Mouse (Mus musculus): ENCODE results near the gene Gm11011. TPM values are rescaled to one million over a fixed set of nuclear protein-coding genes. Genes with fewer than 3 reads are reported as not detected.

Gene Gm11011
- polyA plus RNA-seq, 1 experiment from 2014 or later = not detected

- WGBS (ENCODE audit: missing documents) = 79% methylated on average over 13 of the region's 13 CpGs
- H3K36me3 ChIP-seq (ENCODE audit: inconsistent target) = no peaks in the 10 kb centered on the region
- H3K27ac ChIP-seq = no peak overlapping the region
- H3K79me2 ChIP-seq (ENCODE audit: inconsistent target) = no peaks in the 10 kb centered on the region
- no peak overlapping the region for H3K4me3 ChIP-seq (ENCODE audit: inconsistent target)
Observed at GRCm38 (mm10) chr2:169606901-169607678, 19.5 kb upstream of the Gm11011 start.

- no peaks in the 10 kb centered on the region for H3K79me2 ChIP-seq (ENCODE audit: inconsistent target)
- 3% methylated on average over 6 of the region's 6 CpGs for WGBS (ENCODE audit: missing documents)
Observed at GRCm38 (mm10) chr2:169600163-169600562, 12.6 kb upstream of the Gm11011 start.

GRCm38 (mm10) chr2:169599591-169599990 is 12.0 kb upstream of the Gm11011 start:
- 75% methylated on average over 4 of the region's 4 CpGs for WGBS (ENCODE audit: missing documents)
- no peak overlapping the region for H3K27ac ChIP-seq
- no peaks in the 10 kb centered on the region for H3K79me2 ChIP-seq (ENCODE audit: inconsistent target)
- no peaks in the 10 kb centered on the region for H3K36me3 ChIP-seq (ENCODE audit: inconsistent target)
- no peak overlapping the region for H3K4me3 ChIP-seq (ENCODE audit: inconsistent target)

More at GRCm38 (mm10) chr2:169600163-169600562, 12.6 kb upstream of the Gm11011 start:
- H3K36me3 ChIP-seq (ENCODE audit: inconsistent target) = no peaks in the 10 kb centered on the region
- no peak overlapping the region for H3K4me3 ChIP-seq (ENCODE audit: inconsistent target)
- H3K27ac ChIP-seq = no peak overlapping the region

GRCm38 (mm10) chr2:169597971-169598370 is 10.4 kb upstream of the Gm11011 start:
- Histone ChIP-seq H3K4me3 (ENCODE audit: inconsistent target) (no peak overlapping the region), H3K27ac (no peak overlapping the region), H3K36me3 (ENCODE audit: inconsistent target) (no peaks in the 10 kb centered on the region), H3K79me2 (ENCODE audit: inconsistent target) (no peaks in the 10 kb centered on the region)
- whole genome bisulfite sequencing (ENCODE audit: missing documents) = 92% methylated on average over 8 of the region's 8 CpGs

- Histone ChIP-seq H3K36me3 (ENCODE audit: inconsistent target) (no peaks in the 10 kb centered on the region), H3K4me3 (ENCODE audit: inconsistent target) (no peak overlapping the region), H3K27ac (no peak overlapping the region), H3K79me2 (ENCODE audit: inconsistent target) (no peaks in the 10 kb centered on the region)
- WGBS (ENCODE audit: missing documents) = 91% methylated on average over 6 of the region's 6 CpGs
Observed at GRCm38 (mm10) chr2:169597357-169597756, 9.8 kb upstream of the Gm11011 start.

GRCm38 (mm10) chr2:169593742-169594141 is 6.2 kb upstream of the Gm11011 start:
- no peak overlapping the region for H3K4me3 ChIP-seq (ENCODE audit: inconsistent target)
- H3K79me2 ChIP-seq (ENCODE audit: inconsistent target) = no peaks in the 10 kb centered on the region
- H3K36me3 ChIP-seq (ENCODE audit: inconsistent target) = no peaks in the 10 kb centered on the region
- no peak overlapping the region for H3K27ac ChIP-seq
- WGBS (ENCODE audit: missing documents) = 61% methylated on average over 3 of the region's 3 CpGs

- Histone ChIP-seq H3K27ac (no peak overlapping the region), H3K79me2 (ENCODE audit: inconsistent target) (no peaks in the 10 kb centered on the region), H3K4me3 (ENCODE audit: inconsistent target) (no peak overlapping the region), H3K36me3 (ENCODE audit: inconsistent target) (no peaks in the 10 kb centered on the region)
- 91% methylated on average over 8 of the region's 8 CpGs for WGBS (ENCODE audit: missing documents)
Observed at GRCm38 (mm10) chr2:169590412-169590811, 2.9 kb upstream of the Gm11011 start.

- Histone ChIP-seq H3K79me2 (ENCODE audit: inconsistent target) (no peaks in the 10 kb centered on the region), H3K27ac (no peak overlapping the region), H3K4me3 (ENCODE audit: inconsistent target) (no peak overlapping the region), H3K36me3 (ENCODE audit: inconsistent target) (no peaks in the 10 kb centered on the region)
- WGBS (ENCODE audit: missing documents) = 94% methylated on average over 10 of the region's 10 CpGs
Observed at GRCm38 (mm10) chr2:169589697-169590096, 2.2 kb upstream of the Gm11011 start.

- Histone ChIP-seq H3K36me3 (ENCODE audit: inconsistent target) (no peaks in the 10 kb centered on the region), H3K4me3 (ENCODE audit: inconsistent target) (no peak overlapping the region), H3K79me2 (ENCODE audit: inconsistent target) (no peaks in the 10 kb centered on the region), H3K27ac (no peak overlapping the region)
- WGBS (ENCODE audit: missing documents) = 87% methylated on average over 3 of the region's 3 CpGs
Observed at GRCm38 (mm10) chr2:169586688-169587087, 857 bp downstream of the Gm11011 start.

- Histone ChIP-seq H3K4me3 (ENCODE audit: inconsistent target) (no peak overlapping the region), H3K79me2 (ENCODE audit: inconsistent target) (no peaks in the 10 kb centered on the region), H3K27ac (no peak overlapping the region), H3K36me3 (ENCODE audit: inconsistent target) (no peaks in the 10 kb centered on the region)
- WGBS (ENCODE audit: missing documents) = 85% methylated on average over 12 of the region's 12 CpGs
Observed at GRCm38 (mm10) chr2:169585631-169586285, 1.8 kb downstream of the Gm11011 start.

- Histone ChIP-seq H3K4me3 (ENCODE audit: inconsistent target) (no peak overlapping the region), H3K79me2 (ENCODE audit: inconsistent target) (no peaks in the 10 kb centered on the region), H3K27ac (no peak overlapping the region), H3K36me3 (ENCODE audit: inconsistent target) (no peaks in the 10 kb centered on the region)
- WGBS (ENCODE audit: missing documents) = 89% methylated on average over 15 of the region's 15 CpGs
Observed at GRCm38 (mm10) chr2:169584745-169585456, 2.6 kb downstream of the Gm11011 start.

- 88% methylated on average over 2 of the region's 3 CpGs for WGBS (ENCODE audit: missing documents)
- Histone ChIP-seq H3K79me2 (ENCODE audit: inconsistent target) (no peaks in the 10 kb centered on the region), H3K4me3 (ENCODE audit: inconsistent target) (no peak overlapping the region), H3K36me3 (ENCODE audit: inconsistent target) (no peaks in the 10 kb centered on the region), H3K27ac (no peak overlapping the region)
Observed at GRCm38 (mm10) chr2:169583476-169583875, 4.1 kb downstream of the Gm11011 start.

- Histone ChIP-seq H3K36me3 (ENCODE audit: inconsistent target) (no peaks in the 10 kb centered on the region), H3K79me2 (ENCODE audit: inconsistent target) (no peaks in the 10 kb centered on the region), H3K27ac (no peak overlapping the region), H3K4me3 (ENCODE audit: inconsistent target) (no peak overlapping the region)
- 91% methylated on average over 7 of the region's 7 CpGs for WGBS (ENCODE audit: missing documents)
Observed at GRCm38 (mm10) chr2:169577508-169578196, 9.9 kb downstream of the Gm11011 start.

GRCm38 (mm10) chr2:169570063-169570462 is 17.5 kb downstream of the Gm11011 start:
- Histone ChIP-seq H3K27ac (no peak overlapping the region), H3K79me2 (ENCODE audit: inconsistent target) (no peaks in the 10 kb centered on the region), H3K4me3 (ENCODE audit: inconsistent target) (no peak overlapping the region), H3K36me3 (ENCODE audit: inconsistent target) (no peaks in the 10 kb centered on the region)
- 90% methylated on average over 10 of the region's 10 CpGs for WGBS (ENCODE audit: missing documents)
